Mouse (Mus musculus): ENCODE measurements around the gene Ap3m1. TPM values are rescaled to one million over a fixed set of nuclear protein-coding genes. Genes with fewer than 3 reads are reported as not detected.

The Ap3m1 gene
- total RNA-seq, 2 experiments from 2014 or later: 72.5 to 74.6 TPM

- no peak for DNase-seq
Measured at GRCm38 (mm10) chr14:21017871-21018270, 34.4 kb downstream of the Ap3m1 start.

- no peak for DNase-seq
Measured at GRCm38 (mm10) chr14:21013800-21014334, 38.4 kb downstream of the Ap3m1 start.

GRCm38 (mm10) chr14:20999617-21000016 is 52.7 kb downstream of the Ap3m1 start:
- no peak for DNase-seq

GRCm38 (mm10) chr14:20997548-20997947 is 54.8 kb downstream of the Ap3m1 start:
- DNase-seq: no peak

- no peak for DNase-seq
Measured at GRCm38 (mm10) chr14:20996361-20996760, 55.9 kb downstream of the Ap3m1 start.

- DNase-seq: no peak
Measured at GRCm38 (mm10) chr14:20995497-20995896, 56.8 kb downstream of the Ap3m1 start.

GRCm38 (mm10) chr14:20994475-20994874 is 57.8 kb downstream of the Ap3m1 start:
- no peak for DNase-seq

- DNase-seq: peak; percentile 62
Measured at GRCm38 (mm10) chr14:20993067-20993691, 59.1 kb downstream of the Ap3m1 start.

GRCm38 (mm10) chr14:20991492-20991891 is 60.8 kb downstream of the Ap3m1 start:
- no peak for DNase-seq

- DNase-seq: no peak
Measured at GRCm38 (mm10) chr14:20985482-20985881, 66.8 kb downstream of the Ap3m1 start.

- peak; percentile 77 for DNase-seq
Measured at GRCm38 (mm10) chr14:20983832-20984231, 68.5 kb downstream of the Ap3m1 start.

Other genes starting within 250 kb of the Ap3m1 start
- gene Plau, start 215.8 kb downstream of the Ap3m1 start, total RNA-seq (2021): 10 to 100 TPM; 19.3 to 39.8 TPM
- gene Vcl, start 123.1 kb downstream of the Ap3m1 start, total RNA-seq (2021): 10 to 100 TPM; 76.6 to 82.1 TPM
- 100 to 1,000 TPM; 120 to 147 TPM for gene Adk, start 66 bp upstream of the Ap3m1 start, total RNA-seq (2021)

All from adrenal gland, postnatal 10 days (tissue).